Mouse (Mus musculus) megakaryocyte, embryonic 14.5 days (primary cell): ENCODE data around the gene Ch25h.

Experiments
- FLI1 ChIP-seq: IDR thresholded peaks from 2 replicates; pipeline ENCODE4 v1.6.1; 2012; ENCODE audit warnings: low read length, inconsistent platforms, mixed read lengths
- GATA1 ChIP-seq: IDR thresholded peaks from 3 replicates; pipeline ENCODE4 v1.6.1; 2012; ENCODE audit warnings: mixed read lengths, low read length, inconsistent platforms, borderline replicate concordance

DNA sequence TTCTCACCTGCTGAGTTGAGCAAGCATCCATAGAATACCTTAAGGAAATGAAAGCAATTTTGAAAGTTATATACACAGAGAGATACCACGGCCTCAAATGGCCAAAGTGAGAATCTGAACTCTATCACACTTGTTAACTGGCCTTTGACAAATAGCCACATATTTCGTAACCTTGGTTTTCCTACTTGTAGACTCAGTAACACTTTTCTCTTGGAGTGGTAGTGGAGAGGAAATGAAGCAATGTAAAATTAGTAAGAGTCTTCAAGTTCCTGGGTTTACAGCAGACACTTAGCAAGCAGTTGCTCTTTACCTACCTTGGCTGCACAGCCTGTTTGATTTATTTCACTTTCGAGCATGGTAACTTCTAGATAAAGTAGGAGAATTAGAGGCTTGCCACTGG, 30.2 kb downstream of the Ch25h start:
- no peak for TF ChIP-seq GATA1
- TF ChIP-seq FLI1 = no peak
